Mouse (Mus musculus) heart, embryonic 14.5 days (tissue): ENCODE measurements around the gene Vash2. TPM values are rescaled to one million over a fixed set of nuclear protein-coding genes. Genes with fewer than 3 reads are reported as not detected.

Source experiments
- ATAC-seq: fragments of 200-750 bp; cut with Nextera tagmentation; 2 replicates; pipeline ENCODE4 v1.8.0; 2017; ENCODE audit warnings: low read depth, moderate TSS enrichment; ENCODE audit not compliant: insufficient number of reproducible peaks, insufficient read depth, low FRiP score
- H3K27ac ChIP-seq, 2 experiments: fragments of 200-500 bp in 1 of 2; fragments of 300-500 bp in 1 of 2; sonication (generic) in 1 of 2; replicated peaks in 1 of 2; 2 replicates each; pipeline ENCODE4 v1.5.1; 2012 to 2014; ENCODE audit warnings: low read depth in 2 of 2, low read length in 2 of 2, control low read depth in 1 of 2, mild to moderate bottlenecking in 1 of 2, mixed read lengths in 1 of 2; ENCODE audit not compliant: control insufficient read depth in 1 of 2, insufficient read depth in 1 of 2
- H3K27me3 ChIP-seq: fragments of 300-500 bp; sonication (generic); 2 replicates; pipeline ENCODE4 v1.6.1; 2014; ENCODE audit warnings: mild to moderate bottlenecking, low read length, control low read depth; ENCODE audit not compliant: control insufficient read depth, insufficient read depth
- H3K36me3 ChIP-seq: fragments of 300-500 bp; sonication (generic); 2 replicates; pipeline ENCODE4 v1.6.1; 2014; ENCODE audit warnings: mild to moderate bottlenecking, control low read depth, low read length, mixed read lengths; ENCODE audit not compliant: control insufficient read depth, insufficient read depth
- H3K4me1 ChIP-seq, 2 experiments: fragments of 200-500 bp in 1 of 2; fragments of 300-500 bp in 1 of 2; sonication (generic) in 1 of 2; 2 replicates each; pipeline ENCODE4 v1.6.1; 2012 to 2014; ENCODE audit warnings: low read length in 2 of 2, control low read depth in 1 of 2, mixed read lengths in 1 of 2; ENCODE audit not compliant: control insufficient read depth in 2 of 2, insufficient read depth in 2 of 2
- H3K4me2 ChIP-seq: fragments of 300-500 bp; sonication (generic); 2 replicates; pipeline ENCODE4 v1.6.1; 2014; ENCODE audit warnings: mild to moderate bottlenecking, low read length
- H3K4me3 ChIP-seq, 2 experiments: fragments of 200-500 bp in 1 of 2; fragments of 300-500 bp in 1 of 2; sonication (generic) in 1 of 2; 2 replicates each; pipeline ENCODE4 v1.5.1; 2012 to 2014; ENCODE audit warnings: low read length in 2 of 2, mild to moderate bottlenecking in 2 of 2, control low read depth in 1 of 2, low read depth in 1 of 2, moderate library complexity in 1 of 2; ENCODE audit not compliant: control insufficient read depth in 1 of 2, insufficient read depth in 1 of 2
- H3K9ac ChIP-seq: fragments of 300-500 bp; sonication (generic); 2 replicates; pipeline ENCODE4 v1.6.1; 2014; ENCODE audit warnings: mild to moderate bottlenecking, low read length
- H3K9me3 ChIP-seq: fragments of 300-500 bp; sonication (generic); 2 replicates; pipeline ENCODE4 v1.6.1; 2016; ENCODE audit warnings: low read length, control low read depth; ENCODE audit not compliant: control insufficient read depth
- WGBS: fragments of 180-500 bp; shearing (Covaris S2); extraction: QIAGEN DNeasy Blood & Tissue Kit; methylation state at CpG from one replicate; pipeline ENCODE4 v1.1.7; 2014; 5-methylcytosine and 5-hydroxymethylcytosine counted together
- polyA plus RNA-seq: library from polyadenylated mRNA; unstranded; fragments of >200 nt; fragmentation: Nextera tagmentation; extraction: Ambion mirVana; gene quantifications from 2 replicates; pipeline ENCODE4 v1.2.1, GENCODE M21; 2014

Vash2 gene
- polyA plus RNA-seq, 1 experiment from 2014 or later = 63.4 TPM

DNA sequence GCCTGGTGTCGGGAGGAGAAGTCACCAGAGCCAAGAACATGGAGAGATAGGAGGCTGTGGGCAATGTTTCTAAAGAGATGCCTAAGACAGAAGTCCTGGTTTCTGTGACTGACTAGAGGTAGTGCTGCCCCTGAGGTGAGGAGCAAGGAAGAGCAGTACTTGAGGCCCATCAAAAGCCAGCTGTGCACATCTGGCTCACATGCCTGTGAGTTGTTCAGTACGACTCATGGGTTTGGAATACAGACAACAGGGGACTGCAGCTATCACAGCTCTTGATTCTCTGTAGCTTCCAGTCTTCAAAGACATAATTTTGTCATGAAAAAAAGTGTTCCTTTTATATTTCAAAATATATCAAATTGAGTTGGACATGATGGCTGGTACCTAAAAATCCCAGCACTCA, 78.0 kb downstream of the Vash2 start:
- H3K9ac ChIP-seq = no peak overlapping the region
- H3K9me3 ChIP-seq = no peaks in the 10 kb centered on the region
- no peaks in the 10 kb centered on the region for H3K27me3 ChIP-seq
- WGBS = 54% methylated on average over 2 of the region's 2 CpGs
- no peak overlapping the region for H3K4me2 ChIP-seq
- no peak overlapping the region for H3K4me3 ChIP-seq
- no peak overlapping the region for H3K27ac ChIP-seq
- no peaks in the 10 kb centered on the region for H3K4me1 ChIP-seq
- no peak for ATAC-seq
- H3K36me3 ChIP-seq = peaks cover 35% of the 10 kb centered on the region

- Histone ChIP-seq H3K27ac (no peak overlapping the region), H3K4me2 (no peak overlapping the region), H3K9me3 (no peaks in the 10 kb centered on the region), H3K27me3 (no peaks in the 10 kb centered on the region), H3K4me3 (no peak overlapping the region), H3K4me1 (no peaks in the 10 kb centered on the region), H3K9ac (no peak overlapping the region), H3K36me3 (peaks cover 44% of the 10 kb centered on the region)
- ATAC-seq = no peak
- 68% methylated on average over 9 of the region's 9 CpGs for WGBS
These were observed 80.1 kb downstream of the Vash2 start for GRCm38 (mm10) chr1:190898899-190899575.

GRCm38 (mm10) chr1:190898186-190898585, 80.9 kb downstream of the Vash2 start:
- no peak overlapping the region for H3K9ac ChIP-seq
- H3K27ac ChIP-seq = no peak overlapping the region
- H3K4me2 ChIP-seq = no peak overlapping the region
- H3K9me3 ChIP-seq = no peaks in the 10 kb centered on the region
- peaks cover 40% of the 10 kb centered on the region for H3K36me3 ChIP-seq
- H3K4me1 ChIP-seq = no peaks in the 10 kb centered on the region
- ATAC-seq = no peak
- no peaks in the 10 kb centered on the region for H3K27me3 ChIP-seq
- WGBS = 95% methylated on average over 3 of the region's 3 CpGs
- no peak overlapping the region for H3K4me3 ChIP-seq

Other genes starting within 250 kb of the Vash2 start
- 10.7 and 10.8 TPM in 2 replicates for gene Rps6kc1, start 67.5 kb downstream of the Vash2 start, polyA plus RNA-seq
- 28.6 and 35.4 TPM in 2 replicates for gene Angel2, start 54.2 kb downstream of the Vash2 start, polyA plus RNA-seq
- 3.5 and 4.0 TPM in 2 replicates for gene Flvcr1, start 46.9 kb upstream of the Vash2 start, polyA plus RNA-seq
- not detected in 2 replicates for gene Spata45, start 57.3 kb upstream of the Vash2 start, polyA plus RNA-seq
- 24.4 and 25.9 TPM in 2 replicates for gene Tatdn3, start 83.6 kb upstream of the Vash2 start, polyA plus RNA-seq
- 12.9 and 14.4 TPM in 2 replicates for gene Nsl1, start 83.7 kb upstream of the Vash2 start, polyA plus RNA-seq
- 2.5 and 3.0 TPM in 2 replicates for gene Batf3, start 118.6 kb upstream of the Vash2 start, polyA plus RNA-seq
- gene Fam71a, start 185.5 kb upstream of the Vash2 start, polyA plus RNA-seq = not detected in 2 replicates
- 15.6 and 17.8 TPM in 2 replicates for gene Atf3, start 238.7 kb upstream of the Vash2 start, polyA plus RNA-seq